Mouse (Mus musculus) cerebellum, adult 18-20 months (tissue): Measurements from ENCODE around the gene Akap8.

ENCODE experiments used
- DNase-seq, 2 experiments: peaks; one replicate each; pipeline ENCODE4 v3.0.0; 2021

The Akap8 gene

DNA sequence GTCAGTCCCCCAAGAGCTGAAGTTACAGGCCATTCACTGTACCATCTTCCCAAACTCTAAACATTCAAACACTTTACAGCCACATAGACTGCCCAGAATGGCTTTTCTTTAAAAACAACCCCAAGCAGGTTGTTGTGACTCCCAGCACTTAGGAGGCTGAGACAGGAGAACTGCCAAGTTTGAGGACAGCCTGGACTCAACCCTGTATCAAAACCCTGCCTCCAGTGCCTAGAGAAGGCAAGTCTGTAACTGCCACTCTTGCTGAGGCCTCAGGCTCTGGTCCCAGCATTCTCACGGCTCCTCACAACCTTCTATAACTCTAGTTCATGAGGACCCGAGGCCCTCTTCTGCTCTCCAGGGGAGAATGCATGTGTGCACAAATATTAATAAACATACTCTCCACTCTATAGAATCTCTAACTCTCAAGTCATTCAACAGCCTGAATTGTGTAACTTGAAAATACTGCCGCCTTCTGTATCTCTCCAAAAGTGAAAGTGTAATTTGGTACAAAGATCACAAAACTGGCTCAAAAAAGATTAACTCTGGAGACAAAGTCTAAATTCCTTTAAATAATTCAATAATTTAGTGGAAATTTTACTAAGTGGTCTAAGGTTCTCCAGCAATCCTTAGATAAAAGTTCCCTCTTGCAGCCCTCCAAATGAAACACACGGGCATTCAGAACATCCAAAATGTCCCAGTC, 39.3 kb downstream of the Akap8 start:
- DNase-seq: no peak

DNA sequence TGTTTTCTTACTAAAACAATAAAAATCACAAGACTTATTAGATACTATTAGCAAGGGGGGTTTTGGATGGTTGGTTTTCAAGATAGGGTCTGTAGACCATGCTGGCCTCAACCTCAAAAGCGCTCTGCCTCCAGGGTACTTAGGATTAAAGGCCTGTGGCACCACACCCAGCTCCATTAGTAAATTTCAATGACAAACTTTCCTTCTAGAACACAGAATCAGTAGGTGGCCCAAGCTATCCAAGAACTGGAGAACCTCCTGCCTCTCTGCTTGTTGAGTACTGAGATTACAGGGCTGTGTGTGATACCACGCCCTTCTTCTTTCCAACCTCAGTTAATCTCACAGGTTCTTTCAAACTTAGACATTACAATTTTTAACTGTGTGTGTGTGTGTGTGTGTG, 39.9 kb downstream of the Akap8 start:
- DNase-seq: no peak

DNA sequence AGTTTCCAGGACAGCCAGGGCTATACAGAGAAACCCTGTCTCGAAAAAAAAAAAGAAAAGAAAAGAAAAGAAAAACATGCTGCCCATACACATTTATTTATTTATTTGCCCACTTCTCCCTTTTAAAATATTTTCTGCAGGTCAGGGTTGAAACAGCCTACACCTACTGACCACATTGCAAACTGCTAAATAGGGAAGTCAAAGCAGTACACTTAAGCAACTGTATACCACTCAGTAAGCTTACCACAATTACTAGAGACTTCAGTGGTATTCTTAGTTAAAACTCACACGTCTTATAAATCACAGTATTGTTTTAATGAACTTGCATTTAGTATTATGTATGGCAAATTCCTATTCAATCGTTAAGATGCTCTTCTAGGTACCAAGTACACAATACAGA, 40.5 kb downstream of the Akap8 start:
- no peak for DNase-seq

DNA sequence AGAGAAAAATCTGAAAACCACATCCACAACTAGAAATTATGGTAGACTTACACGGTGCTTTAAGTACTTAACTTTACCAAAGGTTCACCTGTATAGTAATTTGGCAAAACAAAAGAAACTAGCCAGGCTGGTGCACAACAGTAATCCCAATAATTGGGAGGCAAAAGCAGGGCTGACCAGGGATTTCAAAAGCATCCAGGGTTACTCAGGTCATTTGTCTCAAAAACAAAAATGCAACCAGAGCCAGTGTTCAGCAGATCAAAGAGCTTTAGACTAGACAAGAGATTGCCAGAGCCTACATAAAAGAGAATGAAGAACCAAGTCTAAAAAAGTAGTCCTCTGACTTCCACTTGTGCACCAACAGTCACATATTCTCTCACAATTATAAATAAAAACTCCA, 43.8 kb downstream of the Akap8 start:
- DNase-seq: no peak

DNA sequence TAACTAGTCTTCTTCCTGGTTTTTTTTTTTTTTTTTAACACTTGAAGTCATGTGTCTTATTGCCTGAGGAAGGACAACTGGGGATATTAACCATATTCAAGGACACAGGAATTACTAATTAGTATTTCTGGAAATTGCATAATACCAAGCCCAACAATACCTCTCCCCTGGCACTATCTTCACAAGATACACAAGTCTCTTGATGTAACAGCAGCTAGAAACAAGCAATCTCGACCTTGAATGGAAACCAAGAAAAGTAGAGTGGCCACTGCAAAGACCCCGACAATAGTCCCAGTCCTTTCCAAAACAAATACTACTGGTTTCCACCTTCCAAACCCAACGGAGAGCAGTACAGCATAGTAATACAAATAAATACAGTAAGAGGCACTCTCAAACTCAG, 45.5 kb downstream of the Akap8 start:
- DNase-seq: no peak

DNA sequence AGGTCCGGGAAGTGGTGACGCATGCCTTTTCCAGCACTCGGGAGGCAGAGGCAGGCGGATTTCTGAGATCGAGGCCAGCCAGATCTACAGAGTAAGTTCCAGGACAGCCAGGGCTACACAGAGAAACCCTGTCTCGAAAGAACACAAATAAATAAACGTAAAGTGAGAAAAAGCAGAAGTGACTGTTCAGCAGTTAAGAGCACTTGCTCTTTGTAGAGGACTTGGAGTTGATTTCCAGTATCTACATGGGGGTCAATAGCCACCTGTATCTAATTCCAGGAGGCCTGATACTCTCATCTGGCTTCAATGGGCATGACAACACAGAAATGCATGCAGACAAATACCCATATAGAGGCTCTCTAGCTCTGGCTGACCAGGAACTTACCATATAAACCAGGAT, 51.9 kb downstream of the Akap8 start:
- no peak for DNase-seq

DNA sequence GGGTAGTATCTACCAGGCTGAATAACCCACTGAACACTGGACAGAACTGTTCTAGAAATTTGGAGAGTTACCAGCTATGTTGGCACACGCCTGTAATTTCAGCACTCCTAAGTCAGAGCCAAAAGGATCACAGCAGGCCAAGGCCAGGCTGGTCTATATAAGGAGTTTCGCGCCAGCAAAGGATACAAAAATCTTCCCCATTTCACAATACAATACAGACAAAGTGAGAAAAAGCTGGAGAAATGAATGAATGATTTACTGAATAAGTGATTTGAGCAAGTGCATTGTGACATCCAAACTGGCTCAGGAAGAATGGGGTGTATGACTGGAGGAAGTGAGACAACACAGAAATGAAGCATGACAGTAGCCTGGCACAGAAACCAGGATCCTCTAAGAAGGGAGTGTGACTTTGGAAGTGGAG, 52.5 kb downstream of the Akap8 start:
- peak; percentile 51 to 63 for DNase-seq

DNA sequence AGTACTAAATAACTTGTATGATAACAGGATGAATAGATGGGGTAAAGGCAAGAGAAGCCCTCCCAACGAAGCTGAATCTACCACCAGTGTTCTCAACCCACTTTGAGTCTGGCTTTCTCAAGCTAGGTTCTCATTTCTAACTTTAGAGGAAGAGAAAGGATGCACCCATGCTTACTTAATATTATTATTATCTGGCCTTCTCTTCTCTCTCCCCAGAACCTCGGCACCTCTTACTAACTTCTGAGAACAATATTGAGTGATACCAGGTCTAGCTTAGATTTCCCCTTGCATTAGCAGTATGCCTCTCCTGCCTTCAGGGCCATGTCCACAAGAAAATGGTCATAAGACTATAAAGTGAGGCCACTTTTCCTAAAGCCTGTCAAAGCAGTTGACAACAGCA, 52.9 kb downstream of the Akap8 start:
- no peak for DNase-seq

DNA sequence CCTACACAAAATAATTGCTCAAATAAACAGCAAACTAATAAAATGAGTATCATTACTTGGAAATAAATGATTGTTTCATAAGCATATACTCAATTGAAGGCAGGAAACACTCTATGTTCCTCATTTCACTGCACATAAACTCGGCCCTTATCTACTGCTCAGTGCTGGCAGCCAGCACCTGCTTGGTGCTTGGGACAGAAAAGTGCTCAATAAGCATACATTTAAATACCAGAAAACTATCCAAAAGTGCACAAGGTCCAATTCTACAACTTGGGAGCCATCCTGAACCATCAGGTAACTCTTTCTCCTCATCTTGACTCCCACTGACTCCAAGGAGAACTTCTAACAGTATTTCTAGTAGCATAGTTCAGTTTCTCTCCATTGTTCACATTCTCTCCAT, 53.4 kb downstream of the Akap8 start:
- no peak for DNase-seq

DNA sequence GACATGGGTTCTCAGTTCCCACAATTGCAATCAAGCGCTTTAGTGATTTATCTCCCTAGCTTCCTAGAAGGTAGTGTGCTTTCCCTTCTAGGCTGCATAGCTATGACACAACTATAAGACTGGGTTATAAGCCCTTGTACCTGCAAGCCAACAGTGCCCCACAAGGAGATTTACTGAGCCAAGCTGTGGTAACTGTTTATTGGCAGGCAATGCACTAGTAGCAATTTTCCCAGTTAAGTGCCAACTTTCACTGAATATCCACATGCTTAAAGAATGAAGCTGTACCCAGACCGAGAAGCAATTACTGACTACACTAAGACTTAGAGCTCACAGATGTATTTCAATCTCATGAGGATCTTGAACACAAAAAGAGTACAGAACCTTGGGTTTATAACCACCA, 57.4 kb downstream of the Akap8 start:
- peak; percentile 31 to 60 for DNase-seq

DNA sequence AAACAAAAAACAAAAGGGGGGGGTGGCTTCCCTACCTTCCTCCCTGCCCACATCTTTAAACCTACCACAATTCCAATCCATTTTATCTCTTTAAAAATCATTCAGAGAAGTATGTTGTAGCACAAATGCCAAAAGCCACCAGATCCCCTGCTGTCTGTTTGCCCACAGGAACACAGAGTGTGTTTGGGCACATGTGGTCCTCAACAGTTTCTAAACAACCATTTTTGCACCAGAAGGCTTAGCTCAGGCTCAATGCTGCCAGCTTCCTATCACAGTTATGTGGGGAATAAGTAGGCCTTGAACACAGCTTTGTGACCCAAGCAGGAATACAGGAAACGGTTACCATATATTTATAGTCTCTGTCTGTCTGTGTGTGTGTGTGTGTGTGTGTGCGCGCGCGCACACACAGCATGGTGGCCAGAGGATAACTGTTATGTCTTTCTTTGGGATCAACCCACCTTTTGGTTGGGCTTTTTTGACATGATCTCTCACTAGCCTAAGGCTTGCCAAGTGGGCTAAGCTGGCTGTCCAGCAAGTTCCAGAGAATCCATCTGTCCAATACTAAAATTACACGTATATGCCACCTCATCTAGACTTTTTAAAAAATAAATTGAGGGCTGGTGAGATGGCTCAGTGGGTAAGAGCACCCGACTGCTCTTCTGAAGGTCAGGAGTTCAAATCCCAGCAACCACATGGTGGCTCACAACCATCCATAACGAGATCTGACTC, 58.0 kb downstream of the Akap8 start:
- peak; percentile 31 to 36 for DNase-seq

DNA sequence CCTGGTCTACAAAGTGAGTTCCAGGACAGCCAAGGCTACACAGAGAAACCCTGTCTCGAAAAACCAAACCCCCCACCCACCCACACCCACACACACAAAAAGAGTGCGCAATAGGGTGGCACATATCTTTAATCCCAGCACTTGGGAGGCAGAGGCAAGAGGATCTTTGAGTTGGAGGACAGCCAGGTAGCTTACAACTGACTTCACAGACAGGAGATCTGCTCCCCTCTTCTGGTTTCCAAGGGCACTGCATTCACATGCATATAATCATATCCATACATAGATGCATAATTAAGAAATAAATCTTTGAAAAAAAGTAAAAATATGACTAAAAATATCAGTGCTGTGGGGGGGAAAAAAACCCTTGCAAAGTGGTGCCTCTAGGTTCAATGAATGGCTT, 62.2 kb downstream of the Akap8 start:
- no peak for DNase-seq

DNA sequence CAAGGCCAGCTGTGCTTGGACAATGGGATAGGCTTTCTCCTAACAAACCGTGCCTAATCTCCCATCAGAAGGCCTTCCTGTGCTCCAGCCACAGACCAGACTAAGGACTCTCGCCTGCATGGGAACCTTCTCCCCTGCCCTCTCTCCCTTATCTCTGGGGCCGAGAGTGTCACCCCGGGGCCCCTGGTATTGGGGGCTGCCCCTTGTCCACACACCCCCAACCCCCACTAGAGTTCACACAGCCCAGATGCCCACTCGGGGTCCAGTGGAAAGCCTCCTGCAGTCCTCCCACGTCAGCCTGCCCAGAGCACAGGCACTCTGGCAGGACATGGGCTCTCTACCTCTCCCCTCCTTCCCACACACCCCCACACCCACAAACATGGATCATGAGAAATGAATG, 63.1 kb downstream of the Akap8 start:
- DNase-seq: no peak

DNA sequence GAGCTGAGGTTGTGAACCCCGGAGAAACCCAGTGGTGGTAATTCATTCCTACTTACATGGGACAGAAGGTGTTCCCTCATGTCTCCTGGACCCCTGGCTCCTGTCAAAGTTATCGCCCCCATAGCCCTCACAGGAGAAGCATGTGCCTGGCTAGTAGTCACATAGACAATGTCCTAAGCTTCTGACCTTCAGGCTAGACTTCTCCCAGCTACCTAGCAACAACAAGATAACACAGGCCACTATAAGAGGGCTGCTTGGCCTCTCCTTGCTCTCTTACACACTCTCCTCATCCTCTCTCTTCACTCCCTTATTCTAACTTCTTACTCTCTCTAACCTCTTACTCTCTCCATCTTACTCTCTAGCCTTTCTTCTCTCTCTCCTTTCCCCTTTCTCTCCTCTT, 63.6 kb downstream of the Akap8 start:
- DNase-seq: no peak

DNA sequence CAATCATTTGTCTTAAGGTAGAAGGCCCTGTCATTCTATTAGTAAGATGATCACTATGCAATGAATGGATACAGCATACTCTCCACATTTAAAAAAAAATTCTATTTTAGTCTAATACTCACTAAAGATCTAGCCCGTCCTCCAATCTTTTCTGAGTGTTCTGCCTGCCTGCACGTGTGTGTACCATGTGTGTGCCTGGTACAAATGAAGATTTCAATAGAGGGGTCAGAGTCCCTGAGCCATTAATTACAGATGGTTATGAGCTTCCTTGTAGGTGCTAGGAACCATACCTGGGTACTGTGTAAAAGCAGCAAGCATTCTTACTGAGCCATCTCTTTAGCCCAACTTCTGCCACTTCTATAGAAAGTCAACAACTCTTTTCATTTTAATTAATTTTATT, 64.1 kb downstream of the Akap8 start:
- no peak for DNase-seq
